Mouse (Mus musculus): ENCODE measurements around the gene Trip10.

DNA sequence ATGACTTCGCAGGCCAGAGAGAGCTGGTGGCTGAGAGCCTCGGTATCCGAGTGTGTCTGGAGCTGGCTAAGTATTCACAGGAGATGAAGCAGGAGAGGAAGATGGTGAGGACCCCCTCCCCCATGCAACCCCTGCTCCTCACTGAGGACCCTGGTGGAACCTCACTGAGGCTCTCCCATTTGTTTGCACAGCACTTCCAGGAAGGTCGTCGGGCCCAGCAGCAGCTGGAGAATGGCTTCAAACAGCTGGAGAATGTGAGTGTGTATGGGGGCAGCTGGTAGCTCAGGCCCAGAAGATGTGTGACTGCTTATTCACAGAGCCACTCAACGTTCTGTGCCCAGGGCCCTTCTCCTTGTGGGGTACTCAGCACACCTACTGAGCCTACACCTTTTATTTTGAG lies 4.1 kb downstream of the Trip10 start:
- TF ChIP-seq CTCF (IDR thresholded peaks at IDR 0.05; ENCODE audit: low read depth) (no peak), EP300 (IDR thresholded peaks at IDR 0.05; ENCODE audit: low read depth) (no peak)

Measured in heart, postnatal 0 days (tissue).